Mouse (Mus musculus) limb, embryonic 15.5 days (tissue): ENCODE results near the gene Ndufaf7. TPM values are rescaled to one million over a fixed set of nuclear protein-coding genes. Genes with fewer than 3 reads are reported as not detected.

ENCODE experiments used
- ATAC-seq: fragments of 200-750 bp; cut with Nextera tagmentation; 2 replicates; pipeline ENCODE4 v1.8.0; 2017; ENCODE audit warnings: low read depth, moderate TSS enrichment; ENCODE audit not compliant: insufficient number of reproducible peaks, low FRiP score, low TSS enrichment
- H3K27ac ChIP-seq: fragments of 300-500 bp; sonication (generic); 2 replicates; pipeline ENCODE4 v1.5.1; 2015; ENCODE audit warnings: moderate library complexity, mild to moderate bottlenecking, inconsistent platforms
- H3K27me3 ChIP-seq: fragments of 300-500 bp; sonication (generic); 2 replicates; pipeline ENCODE4 v1.6.1; 2015; ENCODE audit warnings: inconsistent platforms
- H3K36me3 ChIP-seq: fragments of 300-500 bp; sonication (generic); 2 replicates; pipeline ENCODE4 v1.6.1; 2015; ENCODE audit warnings: inconsistent platforms
- H3K4me1 ChIP-seq: fragments of 300-500 bp; sonication (generic); 2 replicates; pipeline ENCODE4 v1.6.1; 2015; ENCODE audit warnings: inconsistent platforms
- H3K4me2 ChIP-seq: fragments of 300-500 bp; sonication (generic); 2 replicates; pipeline ENCODE4 v1.6.1; 2015; ENCODE audit warnings: mild to moderate bottlenecking, inconsistent platforms
- H3K4me3 ChIP-seq: fragments of 300-500 bp; sonication (generic); 2 replicates; pipeline ENCODE4 v1.5.1; 2015; ENCODE audit warnings: mild to moderate bottlenecking, inconsistent platforms
- H3K9ac ChIP-seq: fragments of 300-500 bp; sonication (generic); 2 replicates; pipeline ENCODE4 v1.6.1; 2015; ENCODE audit warnings: inconsistent platforms
- H3K9me3 ChIP-seq: fragments of 300-500 bp; sonication (generic); 2 replicates; pipeline ENCODE4 v1.6.1; 2016; ENCODE audit warnings: inconsistent platforms
- WGBS: fragments of 180-500 bp; shearing (Covaris S2); methylation state at CpG from one replicate; pipeline ENCODE4 v1.1.7; 2015; 5-methylcytosine and 5-hydroxymethylcytosine counted together
- polyA plus RNA-seq: library from polyadenylated mRNA; unstranded; fragments of >200 nt; fragmentation: Nextera tagmentation; extraction: Ambion mirVana; gene quantifications from 2 replicates; pipeline ENCODE4 v1.2.1, GENCODE M21; 2015

Ndufaf7 gene
- polyA plus RNA-seq: 50.5 and 52.4 TPM in 2 replicates

DNA sequence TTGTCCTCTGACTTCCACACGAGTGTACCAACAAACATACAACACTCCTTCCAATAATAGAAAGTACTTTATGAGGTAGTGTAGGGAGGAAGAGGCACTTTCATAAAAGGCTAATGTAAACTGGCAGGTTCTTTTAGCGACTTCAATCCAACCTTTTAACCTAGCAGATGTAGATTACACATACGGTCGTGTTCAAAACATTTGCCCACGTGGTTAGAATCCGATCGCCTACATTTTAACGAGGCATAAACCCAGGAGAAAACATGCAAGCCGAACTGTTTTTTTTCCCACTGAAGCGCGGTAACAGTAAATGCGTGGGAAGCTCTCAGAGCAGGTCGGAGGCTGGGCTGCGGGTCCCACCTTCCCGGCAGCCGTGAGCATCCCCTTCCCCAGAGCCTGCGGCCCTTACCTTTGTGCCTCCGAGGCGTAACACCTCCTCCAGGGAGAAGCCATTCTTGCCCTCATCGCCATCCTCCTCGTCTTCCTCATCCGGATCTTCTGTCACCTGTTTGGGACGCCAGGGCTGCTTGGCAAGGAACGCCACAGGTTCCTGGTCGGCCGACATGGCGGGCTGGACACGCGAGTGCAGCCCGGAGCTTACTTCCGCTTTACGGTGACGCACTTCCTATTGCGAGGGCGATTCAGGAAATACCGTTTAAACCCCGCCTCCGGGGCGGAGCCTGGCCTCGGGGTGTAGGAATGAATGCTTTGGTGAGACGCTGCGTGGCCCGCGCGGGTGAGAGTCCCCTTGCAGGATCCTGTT is at the start of gene Ndufaf7, which contains the start of gene Cebpz:
Gene Ndufaf7 (plus strand): TSS at position 671 of the 763 bp plus-strand sequence.
Gene Cebpz (minus strand): TSS at position 601 of the 763 bp plus-strand sequence.
- Histone ChIP-seq H3K9me3 (no peaks in the 10 kb centered on the region), H3K36me3 (peaks cover 45% of the 10 kb centered on the region), H3K4me2 (peak within 1 kb of the TSS; percentile 71), H3K4me1 (peaks cover 20% of the 10 kb centered on the region; the same call in 1 of the 2 replicates), H3K9ac (peak within 1 kb of the TSS; percentile 76), H3K27me3 (no peaks in the 10 kb centered on the region), H3K27ac (peak within 1 kb of the TSS; percentile 69), H3K4me3 (peak within 1 kb of the TSS; percentile 93)
- WGBS: under 1% methylated on average over 45 of the region's 45 CpGs
- ATAC-seq: peak; percentile 98

GRCm38 (mm10) chr17:78888554-78888953 is 48.4 kb upstream of the Ndufaf7 start:
- Histone ChIP-seq H3K4me3 (no peak overlapping the region), H3K4me2 (no peak overlapping the region), H3K27me3 (no peaks in the 10 kb centered on the region), H3K36me3 (no peaks in the 10 kb centered on the region), H3K9me3 (no peaks in the 10 kb centered on the region), H3K9ac (no peak overlapping the region), H3K4me1 (no peaks in the 10 kb centered on the region), H3K27ac (no peak overlapping the region)
- 87% methylated on average over 4 of the region's 4 CpGs for WGBS
- ATAC-seq: no peak

GRCm38 (mm10) chr17:78889184-78889583 is 47.8 kb upstream of the Ndufaf7 start:
- Histone ChIP-seq H3K27ac (no peak overlapping the region), H3K9ac (no peak overlapping the region), H3K36me3 (no peaks in the 10 kb centered on the region), H3K4me3 (no peak overlapping the region), H3K9me3 (no peaks in the 10 kb centered on the region), H3K27me3 (no peaks in the 10 kb centered on the region), H3K4me2 (no peak overlapping the region), H3K4me1 (no peaks in the 10 kb centered on the region)
- ATAC-seq: no peak
- WGBS: 48% methylated on average over 3 of the region's 3 CpGs

DNA sequence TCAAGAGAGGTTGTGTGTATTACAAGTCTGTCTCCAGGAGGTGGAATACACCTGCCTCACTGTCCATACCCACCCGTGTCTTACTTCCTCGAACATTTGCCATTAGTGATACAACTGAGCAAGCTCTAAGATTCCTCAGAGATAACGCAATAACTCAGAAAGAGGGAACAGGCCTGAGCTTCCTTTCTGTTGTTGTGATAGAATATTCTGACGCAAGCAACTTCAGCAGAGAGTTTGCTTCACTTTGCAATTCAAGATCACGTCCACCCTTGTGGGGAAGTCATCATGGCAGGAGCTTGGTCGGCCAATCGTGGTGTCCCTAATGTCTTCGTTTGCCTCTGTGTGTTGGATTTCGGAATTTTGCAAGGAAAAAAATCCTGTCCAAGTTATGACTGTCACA is 45.9 kb upstream of the Ndufaf7 start:
- Histone ChIP-seq H3K9me3 (no peaks in the 10 kb centered on the region), H3K4me2 (no peak overlapping the region), H3K27me3 (no peaks in the 10 kb centered on the region), H3K27ac (no peak overlapping the region), H3K4me3 (no peak overlapping the region), H3K9ac (no peak overlapping the region), H3K36me3 (no peaks in the 10 kb centered on the region), H3K4me1 (peaks cover 7% of the 10 kb centered on the region)
- ATAC-seq: no peak
- WGBS: 78% methylated on average over 9 of the region's 9 CpGs

DNA sequence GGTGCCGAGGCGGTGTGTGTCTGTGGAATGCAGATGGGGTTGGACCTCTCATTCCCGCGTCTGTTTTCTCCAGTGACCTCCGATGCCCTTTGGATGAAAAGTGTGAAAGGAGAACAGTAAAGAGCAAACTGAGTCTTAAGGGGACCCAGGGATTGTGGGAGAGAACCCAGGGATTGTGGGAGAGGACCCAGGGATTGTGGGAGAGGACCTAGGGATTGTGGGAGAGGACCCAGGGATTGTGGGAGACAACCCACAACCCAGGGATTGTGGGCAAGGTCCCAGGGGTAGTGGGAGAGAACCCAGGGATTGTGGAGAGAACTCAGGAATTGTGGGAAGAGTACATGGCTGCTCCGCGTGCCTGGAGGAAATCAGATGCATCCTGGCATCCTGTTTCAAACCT is 41.9 kb upstream of the Ndufaf7 start:
- no peaks in the 10 kb centered on the region for H3K27me3 ChIP-seq
- no peaks in the 10 kb centered on the region for H3K9me3 ChIP-seq
- no peak for ATAC-seq
- WGBS: 73% methylated on average over 7 of the region's 7 CpGs
- H3K27ac ChIP-seq: no peak overlapping the region
- no peaks in the 10 kb centered on the region for H3K36me3 ChIP-seq
- no peak overlapping the region for H3K4me2 ChIP-seq
- peaks cover 7% of the 10 kb centered on the region for H3K4me1 ChIP-seq
- no peak overlapping the region for H3K9ac ChIP-seq
- H3K4me3 ChIP-seq: no peak overlapping the region

GRCm38 (mm10) chr17:78895394-78895793 is 41.5 kb upstream of the Ndufaf7 start:
- H3K36me3 ChIP-seq: no peaks in the 10 kb centered on the region
- peaks cover 7% of the 10 kb centered on the region for H3K4me1 ChIP-seq
- H3K27me3 ChIP-seq: no peaks in the 10 kb centered on the region
- ATAC-seq: no peak
- H3K27ac ChIP-seq: no peak overlapping the region
- WGBS: 12% methylated on average over 8 of the region's 8 CpGs
- H3K9ac ChIP-seq: no peak overlapping the region
- no peaks in the 10 kb centered on the region for H3K9me3 ChIP-seq
- peak overlapping the region; percentile 24 for H3K4me3 ChIP-seq
- peak overlapping the region; percentile 42 for H3K4me2 ChIP-seq

DNA sequence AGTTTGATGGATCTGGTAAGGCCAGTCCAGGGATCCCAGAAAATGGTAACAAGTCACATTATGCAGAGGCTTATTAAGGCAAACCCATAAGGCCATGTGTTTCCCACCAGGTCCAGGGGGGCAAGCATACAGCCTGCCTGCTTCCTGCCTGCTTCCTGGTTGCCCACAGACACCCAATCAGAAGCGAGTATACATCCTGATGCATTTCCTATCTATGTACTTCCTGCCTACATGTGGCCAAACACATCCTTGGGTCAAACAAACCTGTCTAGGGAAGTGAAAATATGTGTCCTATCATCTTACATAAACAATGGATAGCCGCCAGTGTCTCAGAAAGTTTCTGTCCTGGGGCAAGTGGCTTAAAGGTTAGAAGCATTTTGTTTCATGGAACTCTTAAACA is 33.8 kb upstream of the Ndufaf7 start:
- no peak for ATAC-seq
- Histone ChIP-seq H3K4me2 (no peak overlapping the region), H3K4me3 (no peak overlapping the region), H3K4me1 (no peaks in the 10 kb centered on the region), H3K36me3 (no peaks in the 10 kb centered on the region), H3K27me3 (no peaks in the 10 kb centered on the region), H3K9ac (no peak overlapping the region), H3K9me3 (no peaks in the 10 kb centered on the region), H3K27ac (no peak overlapping the region)
- WGBS: 74% methylated on average over 2 of the region's 2 CpGs

GRCm38 (mm10) chr17:78906892-78907291 is 30.0 kb upstream of the Ndufaf7 start, which contains the start of gene Sult6b1:
Sult6b1 (minus strand) TSS chr17:78906992.
- H3K36me3 ChIP-seq: no peaks in the 10 kb centered on the region
- no peak within 1 kb of the TSS for H3K9ac ChIP-seq
- H3K27me3 ChIP-seq: no peaks in the 10 kb centered on the region
- no peak within 1 kb of the TSS for H3K27ac ChIP-seq
- H3K4me3 ChIP-seq: no peak within 1 kb of the TSS
- ATAC-seq: no peak
- WGBS: 79% methylated on average over 5 of the region's 5 CpGs
- H3K4me2 ChIP-seq: no peak within 1 kb of the TSS
- no peaks in the 10 kb centered on the region for H3K9me3 ChIP-seq
- no peaks in the 10 kb centered on the region for H3K4me1 ChIP-seq

- Histone ChIP-seq H3K4me3 (no peak overlapping the region), H3K4me1 (no peaks in the 10 kb centered on the region), H3K9me3 (no peaks in the 10 kb centered on the region), H3K4me2 (no peak overlapping the region), H3K27ac (no peak overlapping the region), H3K36me3 (no peaks in the 10 kb centered on the region), H3K9ac (no peak overlapping the region), H3K27me3 (no peaks in the 10 kb centered on the region)
- no peak for ATAC-seq
- WGBS: 70% methylated on average over 2 of the region's 2 CpGs
These were observed 27.6 kb upstream of the Ndufaf7 start for GRCm38 (mm10) chr17:78909374-78909773.

DNA sequence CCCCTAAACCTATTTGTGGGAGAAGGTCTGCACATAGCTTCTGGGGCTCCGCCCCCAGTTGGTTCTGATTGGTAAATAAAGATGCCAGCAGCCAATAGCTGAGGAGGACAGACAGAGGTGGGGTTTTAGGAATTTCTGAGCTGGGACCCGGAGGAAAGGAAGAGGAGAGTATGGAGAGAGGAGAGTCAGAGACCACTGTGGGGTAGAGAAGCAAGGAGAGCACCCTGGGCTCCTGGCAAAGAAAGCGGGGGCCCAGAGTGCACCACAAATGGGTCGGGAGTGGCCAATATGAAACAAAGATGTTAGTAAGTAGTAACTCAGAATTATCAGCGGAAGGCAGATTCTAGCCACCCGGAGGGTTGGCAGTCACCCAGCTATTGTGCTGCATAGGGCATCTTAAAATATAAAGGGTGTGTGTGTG is 24.1 kb upstream of the Ndufaf7 start:
- Histone ChIP-seq H3K4me2 (peak overlapping the region; percentile 36), H3K4me3 (peak overlapping the region; percentile 33), H3K9me3 (no peaks in the 10 kb centered on the region), H3K9ac (no peak overlapping the region), H3K27me3 (no peaks in the 10 kb centered on the region), H3K27ac (no peak overlapping the region), H3K4me1 (peaks cover 15% of the 10 kb centered on the region), H3K36me3 (peaks cover under 1% of the 10 kb centered on the region; the same call in 1 of the 2 replicates)
- WGBS: 29% methylated on average over 6 of the region's 6 CpGs
- ATAC-seq: no peak

GRCm38 (mm10) chr17:78913921-78914320 is 23.0 kb upstream of the Ndufaf7 start:
- no peak overlapping the region for H3K4me2 ChIP-seq
- H3K4me1 ChIP-seq: peaks cover 15% of the 10 kb centered on the region
- no peak overlapping the region for H3K4me3 ChIP-seq
- no peak overlapping the region for H3K27ac ChIP-seq
- no peak overlapping the region for H3K9ac ChIP-seq
- no peaks in the 10 kb centered on the region for H3K9me3 ChIP-seq
- H3K36me3 ChIP-seq: peaks cover 8% of the 10 kb centered on the region
- WGBS: 61% methylated on average over 3 of the region's 3 CpGs
- H3K27me3 ChIP-seq: no peaks in the 10 kb centered on the region
- no peak for ATAC-seq

GRCm38 (mm10) chr17:78915772-78916171 is 21.2 kb upstream of the Ndufaf7 start:
- ATAC-seq: no peak
- 49% methylated on average over 6 of the region's 6 CpGs for WGBS
- Histone ChIP-seq H3K4me1 (peaks cover 15% of the 10 kb centered on the region), H3K27me3 (no peaks in the 10 kb centered on the region), H3K36me3 (peaks cover 23% of the 10 kb centered on the region), H3K9ac (peak overlapping the region; percentile 69), H3K9me3 (no peaks in the 10 kb centered on the region), H3K4me2 (peak overlapping the region; percentile 77), H3K27ac (peak overlapping the region; percentile 90), H3K4me3 (peak overlapping the region; percentile 69)
